Mouse (Mus musculus) G1E (cell line): Measurements from ENCODE around the gene Timm13. TPM values are rescaled to one million over a fixed set of nuclear protein-coding genes. Genes with fewer than 3 reads are reported as not detected.

ENCODE experiments used
- ATAC-seq: 2 replicates; pipeline ENCODE4 v1.8.0; 2016; ENCODE audit warnings: mild to moderate bottlenecking; ENCODE audit not compliant: insufficient number of reproducible peaks, poor library complexity, low FRiP score, severe bottlenecking; ENCODE audit errors: extremely low read depth
- DNase-seq: peaks from one replicate; pipeline ENCODE4 v3.0.0; 2012; ENCODE audit warnings: low spot score
- H3K27me3 ChIP-seq: 2 replicates; pipeline ENCODE4 v1.6.1; 2012; ENCODE audit warnings: mild to moderate bottlenecking, low read length, inconsistent platforms; ENCODE audit not compliant: insufficient read depth
- H3K36me3 ChIP-seq: replicated peaks from 2 replicates; pipeline ENCODE3; 2012; ENCODE audit warnings: mild to moderate bottlenecking, inconsistent platforms
- H3K4me1 ChIP-seq: 2 replicates; pipeline ENCODE4 v1.6.1; 2012; ENCODE audit warnings: low read depth, low read length, inconsistent platforms, mixed read lengths; ENCODE audit not compliant: insufficient read depth
- H3K4me3 ChIP-seq: 2 replicates; pipeline ENCODE4 v1.5.1; 2012; ENCODE audit warnings: low read depth, mild to moderate bottlenecking, inconsistent platforms, low read length, moderate library complexity, mixed read lengths
- H3K9me3 ChIP-seq: replicated peaks from 2 replicates; pipeline ENCODE4 v1.6.1; 2012; ENCODE audit warnings: inconsistent platforms
- CTCF ChIP-seq: IDR thresholded peaks from 2 replicates; pipeline ENCODE4 v1.5.1; 2012; ENCODE audit warnings: low read depth, low read length, inconsistent platforms, mixed read lengths
- GATA1 ChIP-seq: IDR thresholded peaks from 2 replicates; pipeline ENCODE4 v1.6.1; 2012; ENCODE audit warnings: borderline replicate concordance, low read length, inconsistent platforms, mixed read lengths
- GATA2 ChIP-seq: IDR thresholded peaks from 2 replicates; pipeline ENCODE4 v1.6.1; 2012; ENCODE audit warnings: low read depth, low read length, inconsistent platforms, borderline replicate concordance
- POLR2AphosphoS5 ChIP-seq: IDR thresholded peaks from 2 replicates; pipeline ENCODE4 v1.6.1; 2012; ENCODE audit warnings: low read depth, low read length, inconsistent platforms; ENCODE audit not compliant: insufficient replicate concordance
- TAL1 ChIP-seq: conservative IDR thresholded peaks from 2 replicates; pipeline ENCODE4 v1.6.1; 2012; ENCODE audit warnings: low read depth, low read length, inconsistent platforms, mixed read lengths
- polyA plus RNA-seq: library from polyadenylated mRNA; stranded (reverse); fragments of >175 nt; gene quantifications from 2 replicates; pipeline ENCODE4 v1.2.3, GENCODE M21; 2012
- total RNA-seq, 2 experiments: library from RNA; stranded (forward) in 1 of 2; stranded (reverse) in 1 of 2; fragments of 200-1000 nt in 1 of 2; fragments of >200 nt in 1 of 2; fragmentation: Nextera tagmentation in 1 of 2; gene quantifications; 2 replicates each; pipeline ENCODE4 v1.2.3; 2014 to 2017

Gene Timm13
- total and polyA plus RNA-seq, 3 experiments = 51.2 to 295 (median 70.4) TPM

DNA sequence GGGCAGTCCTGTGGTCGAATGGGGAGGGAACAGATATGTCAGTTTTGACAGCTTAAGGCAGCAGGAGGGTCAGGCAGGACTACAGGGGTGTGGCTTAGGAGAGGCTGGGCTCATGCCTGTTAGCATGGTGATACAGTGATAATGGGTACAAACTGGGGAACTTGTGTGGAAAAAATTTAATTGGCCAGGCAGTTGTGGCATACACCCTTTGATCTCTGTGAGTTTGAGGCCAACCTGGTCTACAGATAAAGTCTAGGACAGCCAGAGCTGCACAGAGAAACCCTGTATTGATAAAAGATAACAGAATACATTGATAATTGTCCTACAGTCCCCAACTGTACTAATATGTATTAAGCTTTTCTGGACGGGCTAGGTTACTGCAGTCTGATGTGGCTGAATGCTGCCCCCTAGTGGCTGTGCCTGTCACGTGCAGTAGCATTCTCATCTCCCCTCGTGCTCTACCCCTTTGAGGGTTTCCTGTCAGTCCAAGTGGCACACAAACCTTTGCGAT lies 20.6 kb downstream of the Timm13 start:
- Histone ChIP-seq H3K4me3 (no peak overlapping the region; the same call in 1 of the 2 replicates), H3K4me1 (peaks cover 38% of the 10 kb centered on the region)

DNA sequence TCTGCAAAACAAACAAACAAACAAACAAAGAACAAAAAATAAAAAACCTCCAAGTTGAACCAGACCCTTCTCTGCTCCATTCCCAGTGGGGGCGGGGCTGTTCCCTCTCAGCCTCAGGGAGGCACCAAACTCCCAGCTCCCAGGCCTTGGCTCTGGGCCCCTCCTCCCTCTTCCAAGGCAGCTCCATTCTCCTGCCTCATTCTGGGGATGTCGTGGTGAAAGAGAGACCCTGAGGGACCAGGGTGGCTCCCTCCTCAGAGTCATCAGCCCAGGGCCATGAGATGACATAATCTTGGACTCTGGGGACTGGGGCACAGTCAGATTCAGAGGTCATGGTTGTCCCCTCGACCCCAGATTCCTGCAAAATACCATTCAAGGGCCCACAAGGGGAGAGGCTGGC lies 24.2 kb downstream of the Timm13 start:
- H3K36me3 ChIP-seq = no peaks in the 10 kb centered on the region
- H3K4me3 ChIP-seq = no peak overlapping the region
- ATAC-seq = no peak
- H3K4me1 ChIP-seq = peaks cover 45% of the 10 kb centered on the region
- H3K27me3 ChIP-seq = peaks cover 33% of the 10 kb centered on the region
- DNase-seq = no peak
- no peaks in the 10 kb centered on the region for H3K9me3 ChIP-seq
- no peak for TF ChIP-seq GATA2
- TF ChIP-seq TAL1 = no peak
- TF ChIP-seq CTCF = no peak
- no peak for TF ChIP-seq GATA1
- TF ChIP-seq POLR2AphosphoS5 = no peak

More for the DNA sequence above, 20.6 kb downstream of the Timm13 start:
- TF ChIP-seq CTCF (peak; percentile 96), GATA1 (no peak)
- H3K27me3 ChIP-seq = peaks cover 38% of the 10 kb centered on the region
- DNase-seq (peak; percentile 71), ATAC-seq (peak; percentile 43)
- H3K36me3 ChIP-seq = no peaks in the 10 kb centered on the region
- no peaks in the 10 kb centered on the region for H3K9me3 ChIP-seq

DNA sequence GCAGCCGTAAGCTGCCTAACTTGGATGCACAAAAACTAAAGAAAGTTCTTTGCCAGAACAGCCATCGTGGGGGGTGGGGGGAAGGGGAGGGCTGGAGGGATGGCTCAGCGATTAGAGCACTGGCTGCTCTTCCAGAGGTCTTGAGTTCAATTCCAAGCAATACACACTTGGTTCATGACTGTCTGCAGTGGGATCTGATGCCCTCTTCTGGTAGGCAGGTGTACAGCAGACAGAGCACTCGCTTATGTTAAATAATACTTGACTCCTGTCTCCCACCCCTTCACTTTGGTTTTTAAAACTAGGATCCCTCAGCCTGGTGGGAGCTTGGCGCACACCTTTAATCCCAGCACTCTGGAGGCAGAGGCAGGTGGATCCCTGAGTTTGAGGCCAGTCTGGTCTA lies 24.7 kb downstream of the Timm13 start:
- DNase-seq (no peak), ATAC-seq (no peak)
- H3K27me3 ChIP-seq = peaks cover 35% of the 10 kb centered on the region
- TF ChIP-seq CTCF (peak; percentile 95), POLR2AphosphoS5 (no peak)
- no peaks in the 10 kb centered on the region for H3K36me3 ChIP-seq
- H3K9me3 ChIP-seq = no peaks in the 10 kb centered on the region
- H3K4me3 ChIP-seq = no peak overlapping the region
- H3K4me1 ChIP-seq = peaks cover 48% of the 10 kb centered on the region

DNA sequence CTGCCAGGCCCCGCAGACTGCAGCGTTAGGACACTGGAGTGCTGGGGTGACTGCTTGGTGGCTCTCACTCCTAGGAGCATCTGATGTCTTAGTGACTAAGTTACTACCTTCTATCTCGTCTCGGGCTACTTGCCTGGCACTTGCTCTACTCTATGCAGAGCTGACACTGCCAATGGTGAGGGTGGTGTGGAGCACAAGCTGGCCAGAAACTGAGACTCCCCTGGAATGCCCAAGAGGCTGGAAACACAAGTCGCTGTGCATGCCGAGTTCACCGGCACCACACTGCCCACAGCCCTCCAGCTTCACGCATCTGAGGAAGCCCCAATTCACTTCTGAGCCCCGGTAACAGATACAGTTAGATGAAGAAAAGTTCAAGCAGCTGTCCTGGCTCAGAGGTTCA lies 26.7 kb downstream of the Timm13 start:
- H3K4me3 ChIP-seq = no peak overlapping the region
- no peak for TF ChIP-seq GATA2
- TF ChIP-seq TAL1 = no peak
- no peak for TF ChIP-seq GATA1
- TF ChIP-seq POLR2AphosphoS5 = no peak
- no peak for TF ChIP-seq CTCF
- no peak for ATAC-seq
- H3K36me3 ChIP-seq = peaks cover 5% of the 10 kb centered on the region
- no peak for DNase-seq
- H3K27me3 ChIP-seq = peaks cover 30% of the 10 kb centered on the region
- no peaks in the 10 kb centered on the region for H3K9me3 ChIP-seq
- H3K4me1 ChIP-seq = peaks cover 29% of the 10 kb centered on the region

DNA sequence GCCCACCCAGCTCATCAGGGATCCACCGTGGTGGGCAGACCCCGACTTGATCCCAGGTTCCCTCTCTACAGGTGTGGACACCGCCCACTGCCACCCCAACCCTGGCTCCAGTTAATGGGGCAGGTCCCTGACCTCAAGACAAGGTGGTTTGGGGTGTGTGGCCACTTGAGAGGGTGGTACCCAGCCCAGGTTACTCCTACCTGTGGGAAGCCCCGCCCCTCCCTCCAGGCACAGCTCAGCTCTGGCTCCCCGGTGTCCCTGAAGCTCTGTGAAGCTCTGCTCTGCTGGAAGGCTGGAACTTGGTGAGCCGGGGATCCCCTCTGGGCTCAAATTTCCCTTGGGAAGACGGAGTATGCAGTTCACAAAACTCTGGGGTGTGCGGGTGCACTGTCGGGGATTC lies 29.2 kb downstream of the Timm13 start, which contains the start of gene Tmprss9:
TSS of gene Tmprss9 (plus strand) at position 268 of the 400 bp plus-strand sequence.
- TF ChIP-seq POLR2AphosphoS5 = no peak
- no peak for TF ChIP-seq GATA2
- TF ChIP-seq TAL1 = no peak
- no peak for TF ChIP-seq CTCF
- no peak for TF ChIP-seq GATA1
- no peak for ATAC-seq
- H3K4me3 ChIP-seq = no peak within 1 kb of the TSS
- H3K9me3 ChIP-seq = no peaks in the 10 kb centered on the region
- peaks cover 23% of the 10 kb centered on the region for H3K27me3 ChIP-seq
- peaks cover 29% of the 10 kb centered on the region for H3K36me3 ChIP-seq
- no peak for DNase-seq
- peaks cover 22% of the 10 kb centered on the region for H3K4me1 ChIP-seq

DNA sequence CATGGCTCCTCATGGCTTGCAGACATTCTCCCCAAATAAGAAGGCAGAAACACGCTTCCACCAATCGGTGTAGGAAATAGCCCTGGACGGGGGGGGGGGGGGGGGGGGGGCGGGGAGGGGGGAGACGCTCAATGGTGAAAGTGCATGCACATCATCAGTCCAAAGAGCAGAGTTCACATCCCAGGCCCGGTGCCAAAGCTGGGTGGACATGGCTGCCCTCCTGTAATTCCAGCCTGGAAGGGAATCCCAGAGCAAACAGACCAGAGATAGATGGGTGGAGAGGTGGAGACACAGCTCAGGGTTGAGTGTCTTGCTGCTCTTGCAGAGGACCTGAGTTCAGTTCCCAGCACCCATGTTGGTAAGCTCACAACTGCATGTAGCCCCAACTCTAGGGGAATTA lies 29.8 kb downstream of the Timm13 start:
- H3K9me3 ChIP-seq = no peaks in the 10 kb centered on the region
- H3K4me1 ChIP-seq = peaks cover 22% of the 10 kb centered on the region
- H3K4me3 ChIP-seq = no peak overlapping the region
- peaks cover 23% of the 10 kb centered on the region for H3K27me3 ChIP-seq
- ATAC-seq = no peak
- H3K36me3 ChIP-seq = peaks cover 35% of the 10 kb centered on the region
- TF ChIP-seq POLR2AphosphoS5 = no peak
- no peak for TF ChIP-seq GATA2
- no peak for TF ChIP-seq CTCF
- no peak for TF ChIP-seq TAL1
- TF ChIP-seq GATA1 = no peak
- DNase-seq = no peak

DNA sequence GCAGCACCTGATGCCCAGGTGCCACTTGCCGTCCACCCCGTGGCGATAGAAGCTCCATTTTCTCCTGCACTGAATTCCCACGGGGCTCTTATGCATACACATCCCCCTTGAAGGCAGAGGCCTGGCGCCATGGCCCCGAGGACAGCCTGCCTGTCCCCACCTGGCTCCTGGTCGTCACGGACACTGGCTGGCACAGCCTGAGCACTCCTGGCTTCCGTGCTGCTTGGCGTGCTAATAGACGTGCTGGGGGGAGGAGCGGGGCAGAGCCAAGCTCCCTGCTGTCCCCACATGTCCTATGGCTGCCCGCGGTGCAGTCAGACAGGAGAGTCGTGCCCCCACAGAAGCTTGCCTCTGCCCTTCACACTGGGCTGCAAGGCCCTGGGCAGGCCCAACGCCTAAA lies 36.3 kb downstream of the Timm13 start:
- Histone ChIP-seq H3K27me3 (no peaks in the 10 kb centered on the region), H3K4me3 (peak overlapping the region; percentile 10; the same call in 1 of the 2 replicates), H3K4me1 (peaks cover 62% of the 10 kb centered on the region), H3K36me3 (peaks cover 94% of the 10 kb centered on the region), H3K9me3 (no peaks in the 10 kb centered on the region)
- TF ChIP-seq POLR2AphosphoS5 (no peak), GATA1 (no peak), CTCF (no peak), TAL1 (no peak), GATA2 (no peak)
- no peak for DNase-seq
- no peak for ATAC-seq
